Mouse (Mus musculus): ENCODE measurements around the gene Olfr417. TPM values are rescaled to one million over a fixed set of nuclear protein-coding genes. Genes with fewer than 3 reads are reported as not detected.
"Not testable (repeated sequence)": the region's sequence is repeated elsewhere in the genome, so short reads cannot be mapped to it uniquely, and the experiment has no call there.

Olfr417 gene
- total RNA-seq (2014; rRNA removed) (not detected in 2 replicates), polyA plus RNA-seq (2012; rRNA removed) (not detected in 2 replicates)

GRCm38 (mm10) chr1:174364882-174365451, at the start of gene Olfr417:
Gene Olfr417, plus strand, starts transcription at chr1:174365122.
- WGBS, result 66% methylated on average over 2 of the region's 2 CpGs
- no peak for TF ChIP-seq POLR2A (IDR thresholded peaks at IDR 0.05; ENCODE audit: extremely low read depth, insufficient read depth, low read length)
- no peak for TF ChIP-seq CTCF (IDR thresholded peaks at IDR 0.05; ENCODE audit: low read depth, low read length)

GRCm38 (mm10) chr1:174317308-174317707, 47.6 kb upstream of the Olfr417 start:
- no peak overlapping the region for H3K4me3 ChIP-seq (ENCODE audit: insufficient read depth, low read depth, low read length)
- H3K27ac ChIP-seq (replicated peaks; ENCODE audit: insufficient read depth, low read depth, low read length), result no peak overlapping the region
- H3K9ac ChIP-seq (ENCODE audit: low read depth, low read length), result no peak overlapping the region
- H3K36me3 ChIP-seq (ENCODE audit: control insufficient read depth, insufficient read depth, low read length), result no peaks in the 10 kb centered on the region
- WGBS, result 65% methylated on average over 2 of the region's 2 CpGs
- no peaks in the 10 kb centered on the region for H3K27me3 ChIP-seq (ENCODE audit: control insufficient read depth, insufficient read depth, low read length)
- H3K79me2 ChIP-seq (ENCODE audit: control insufficient read depth, insufficient read depth, low read length), result no peaks in the 10 kb centered on the region
- no peaks in the 10 kb centered on the region for H3K4me1 ChIP-seq (ENCODE audit: control insufficient read depth, insufficient read depth, low read length)
- DNase-seq (ENCODE audit: extremely low read depth, low read depth, low spot score), result no peak
- no peak for TF ChIP-seq POLR2A (IDR thresholded peaks at IDR 0.05; ENCODE audit: extremely low read depth, insufficient read depth, low read length)
- no peak for TF ChIP-seq CTCF (IDR thresholded peaks at IDR 0.05; ENCODE audit: low read depth, low read length)

More at GRCm38 (mm10) chr1:174364882-174365451, at the start of gene Olfr417:
- H3K27ac ChIP-seq (replicated peaks; ENCODE audit: insufficient read depth, low read depth, low read length), result no peak within 1 kb of the TSS
- no peak within 1 kb of the TSS for H3K9ac ChIP-seq (ENCODE audit: low read depth, low read length)
- no peak within 1 kb of the TSS for H3K4me3 ChIP-seq (ENCODE audit: insufficient read depth, low read depth, low read length)
- no peaks in the 10 kb centered on the region for H3K4me1 ChIP-seq (ENCODE audit: control insufficient read depth, insufficient read depth, low read length)
- no peaks in the 10 kb centered on the region for H3K36me3 ChIP-seq (ENCODE audit: control insufficient read depth, insufficient read depth, low read length)
- no peaks in the 10 kb centered on the region for H3K27me3 ChIP-seq (ENCODE audit: control insufficient read depth, insufficient read depth, low read length)
- no peak for DNase-seq (ENCODE audit: extremely low read depth, low read depth, low spot score)
- no peaks in the 10 kb centered on the region for H3K79me2 ChIP-seq (ENCODE audit: control insufficient read depth, insufficient read depth, low read length)

- no peak for TF ChIP-seq POLR2A (IDR thresholded peaks at IDR 0.05; ENCODE audit: extremely low read depth, insufficient read depth, low read length)
- no peak for TF ChIP-seq CTCF (IDR thresholded peaks at IDR 0.05; ENCODE audit: low read depth, low read length)
- Histone ChIP-seq H3K4me1 (ENCODE audit: control insufficient read depth, insufficient read depth, low read length) (no peaks in the 10 kb centered on the region), H3K9ac (ENCODE audit: low read depth, low read length) (no peak within 1 kb of the TSS), H3K27ac (replicated peaks; ENCODE audit: insufficient read depth, low read depth, low read length) (no peak within 1 kb of the TSS), H3K27me3 (ENCODE audit: control insufficient read depth, insufficient read depth, low read length) (no peaks in the 10 kb centered on the region), H3K79me2 (ENCODE audit: control insufficient read depth, insufficient read depth, low read length) (no peaks in the 10 kb centered on the region), H3K36me3 (ENCODE audit: control insufficient read depth, insufficient read depth, low read length) (no peaks in the 10 kb centered on the region), H3K4me3 (ENCODE audit: insufficient read depth, low read depth, low read length) (no peak within 1 kb of the TSS)
- no peak for DNase-seq (ENCODE audit: extremely low read depth, low read depth, low spot score)
Measured at GRCm38 (mm10) chr1:174330218-174330617, 34.7 kb upstream of the Olfr417 start, which contains the start of gene Mptx1. Gene Mptx1, plus strand, starts transcription at chr1:174330518.

GRCm38 (mm10) chr1:174353636-174354035, 11.3 kb upstream of the Olfr417 start:
- peak; percentile 4 for DNase-seq (ENCODE audit: extremely low read depth, low read depth, low spot score)
- WGBS, result 76% methylated on average over 1 of the region's 1 CpGs
- not testable (repeated sequence) for H3K4me3 ChIP-seq (ENCODE audit: insufficient read depth, low read depth, low read length); H3K9ac ChIP-seq (ENCODE audit: low read depth, low read length); H3K36me3 ChIP-seq (ENCODE audit: control insufficient read depth, insufficient read depth, low read length); H3K79me2 ChIP-seq (ENCODE audit: control insufficient read depth, insufficient read depth, low read length); H3K27ac ChIP-seq (replicated peaks; ENCODE audit: insufficient read depth, low read depth, low read length); H3K4me1 ChIP-seq (ENCODE audit: control insufficient read depth, insufficient read depth, low read length); H3K27me3 ChIP-seq (ENCODE audit: control insufficient read depth, insufficient read depth, low read length)

GRCm38 (mm10) chr1:174354640-174355039, 10.3 kb upstream of the Olfr417 start:
- Histone ChIP-seq H3K4me3 (ENCODE audit: insufficient read depth, low read depth, low read length) (no peak overlapping the region), H3K36me3 (ENCODE audit: control insufficient read depth, insufficient read depth, low read length) (no peaks in the 10 kb centered on the region), H3K79me2 (ENCODE audit: control insufficient read depth, insufficient read depth, low read length) (no peaks in the 10 kb centered on the region), H3K27me3 (ENCODE audit: control insufficient read depth, insufficient read depth, low read length) (no peaks in the 10 kb centered on the region), H3K27ac (replicated peaks; ENCODE audit: insufficient read depth, low read depth, low read length) (no peak overlapping the region), H3K9ac (ENCODE audit: low read depth, low read length) (no peak overlapping the region), H3K4me1 (ENCODE audit: control insufficient read depth, insufficient read depth, low read length) (no peaks in the 10 kb centered on the region)
- 64% methylated on average over 5 of the region's 5 CpGs for WGBS
- no peak for TF ChIP-seq CTCF (IDR thresholded peaks at IDR 0.05; ENCODE audit: low read depth, low read length)
- TF ChIP-seq POLR2A (IDR thresholded peaks at IDR 0.05; ENCODE audit: extremely low read depth, insufficient read depth, low read length), result no peak
- DNase-seq (ENCODE audit: extremely low read depth, low read depth, low spot score), result no peak

GRCm38 (mm10) chr1:174373799-174374198, 8.9 kb downstream of the Olfr417 start:
- DNase-seq (ENCODE audit: extremely low read depth, low read depth, low spot score), result no peak
- no peak overlapping the region for H3K4me3 ChIP-seq (ENCODE audit: insufficient read depth, low read depth, low read length)
- WGBS, result 81% methylated on average over 3 of the region's 3 CpGs

More at GRCm38 (mm10) chr1:174373799-174374198, 8.9 kb downstream of the Olfr417 start:
- Histone ChIP-seq H3K4me1 (ENCODE audit: control insufficient read depth, insufficient read depth, low read length) (no peaks in the 10 kb centered on the region), H3K79me2 (ENCODE audit: control insufficient read depth, insufficient read depth, low read length) (no peaks in the 10 kb centered on the region), H3K36me3 (ENCODE audit: control insufficient read depth, insufficient read depth, low read length) (no peaks in the 10 kb centered on the region), H3K9ac (ENCODE audit: low read depth, low read length) (no peak overlapping the region), H3K27me3 (ENCODE audit: control insufficient read depth, insufficient read depth, low read length) (no peaks in the 10 kb centered on the region), H3K27ac (replicated peaks; ENCODE audit: insufficient read depth, low read depth, low read length) (no peak overlapping the region)
- TF ChIP-seq POLR2A (IDR thresholded peaks at IDR 0.05; ENCODE audit: extremely low read depth, insufficient read depth, low read length), result no peak
- no peak for TF ChIP-seq CTCF (IDR thresholded peaks at IDR 0.05; ENCODE audit: low read depth, low read length)
